Mouse (Mus musculus) embryonic facial prominence, embryonic 10.5 days (tissue): Measurements from ENCODE around the gene Rps6kb2. TPM values are rescaled to one million over a fixed set of nuclear protein-coding genes. Genes with fewer than 3 reads are reported as not detected.
A peak's percentile ranks its signal among the peaks of the same experiment; 100 is the strongest.

ENCODE experiments used
- DNase-seq: peaks from one replicate; pipeline ENCODE4 v3.0.0-alpha.2; 2017; ENCODE audit warnings: low spot score
- H3K27ac ChIP-seq: fragments of 300-500 bp; sonication (generic); replicated peaks from 2 replicates; pipeline ENCODE4 v1.5.1; 2016; ENCODE audit warnings: mild to moderate bottlenecking
- H3K27me3 ChIP-seq: fragments of 300-500 bp; sonication (generic); replicated peaks from 2 replicates; pipeline ENCODE4 v1.6.1; 2016; ENCODE audit warnings: low read depth, mild to moderate bottlenecking; ENCODE audit not compliant: poor library complexity, severe bottlenecking
- H3K36me3 ChIP-seq: fragments of 300-500 bp; sonication (generic); replicated peaks from 2 replicates; pipeline ENCODE4 v1.6.1; 2016; ENCODE audit warnings: mild to moderate bottlenecking, moderate library complexity
- H3K4me1 ChIP-seq: fragments of 300-500 bp; sonication (generic); 2 replicates; pipeline ENCODE4 v1.6.1; 2016
- H3K4me3 ChIP-seq: fragments of 300-500 bp; sonication (generic); 2 replicates; pipeline ENCODE4 v1.5.1; 2016; ENCODE audit warnings: mild to moderate bottlenecking, moderate library complexity
- H3K9me3 ChIP-seq: fragments of 300-500 bp; sonication (generic); 2 replicates; pipeline ENCODE4 v1.6.1; 2016; ENCODE audit warnings: mild to moderate bottlenecking
- WGBS: fragments of 180-500 bp; shearing (Covaris S2); methylation state at CpG from one replicate; pipeline ENCODE4 v1.1.7; 2016; 5-methylcytosine and 5-hydroxymethylcytosine counted together
- polyA plus RNA-seq: library from polyadenylated mRNA; unstranded; fragments of >200 nt; fragmentation: Nextera tagmentation; extraction: Ambion mirVana; gene quantifications from 2 replicates; pipeline ENCODE4 v1.2.1, GENCODE M21; 2016

The Rps6kb2 gene
- polyA plus RNA-seq, 1 experiment from 2014 or later = 66.1 TPM

- peaks cover 22% of the 10 kb centered on the region for H3K4me1 ChIP-seq
- no peak overlapping the region for H3K27ac ChIP-seq
- no peak for DNase-seq
- WGBS = 96% methylated on average over 8 of the region's 8 CpGs
- H3K27me3 ChIP-seq = no peaks in the 10 kb centered on the region
- H3K4me3 ChIP-seq = no peak overlapping the region
- H3K36me3 ChIP-seq = peaks cover 65% of the 10 kb centered on the region
- H3K9me3 ChIP-seq = no peaks in the 10 kb centered on the region
These were observed 4.1 kb downstream of the Rps6kb2 start for GRCm38 (mm10) chr19:4159049-4159448.

GRCm38 (mm10) chr19:4156771-4157170, 6.4 kb downstream of the Rps6kb2 start:
- H3K27me3 ChIP-seq = no peaks in the 10 kb centered on the region
- peaks cover 88% of the 10 kb centered on the region for H3K36me3 ChIP-seq
- no peak overlapping the region for H3K4me3 ChIP-seq
- no peak for DNase-seq
- H3K4me1 ChIP-seq = 0 out of 2 replicates have a peak, but pooled peaks cover 13% of the 10 kb centered on the region
- H3K9me3 ChIP-seq = no peaks in the 10 kb centered on the region
- WGBS = 93% methylated on average over 12 of the region's 12 CpGs
- no peak overlapping the region for H3K27ac ChIP-seq

DNA sequence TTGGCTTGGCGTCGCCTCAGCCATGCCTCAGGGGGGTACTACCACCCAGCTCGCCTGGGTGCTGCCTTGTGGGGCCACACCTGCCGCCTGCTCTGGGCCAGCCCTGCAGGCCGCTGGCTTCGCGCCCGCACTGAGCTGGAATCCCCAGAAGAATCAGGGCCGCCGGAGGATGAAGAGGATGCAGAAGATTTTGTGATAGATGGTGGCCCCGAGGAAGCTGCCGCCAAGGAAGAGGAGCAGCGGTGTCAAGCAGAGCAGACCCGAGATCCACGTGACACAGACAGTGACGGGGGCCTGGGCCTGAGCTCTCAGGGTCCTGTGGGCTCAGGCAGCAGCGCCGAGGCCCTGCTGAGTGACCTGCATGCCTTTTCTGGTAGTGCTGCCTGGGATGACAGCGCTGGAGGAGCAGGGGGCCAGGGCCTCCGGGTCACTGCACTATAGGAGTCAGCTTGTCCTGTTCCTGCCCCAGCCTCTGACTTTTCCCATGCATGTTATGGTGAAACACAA, 7.0 kb downstream of the Rps6kb2 start:
- H3K4me3 ChIP-seq = no peak overlapping the region
- no peak for DNase-seq
- 74% methylated on average over 20 of the region's 20 CpGs for WGBS
- H3K27me3 ChIP-seq = no peaks in the 10 kb centered on the region
- 0 out of 2 replicates have a peak, but pooled peaks cover 17% of the 10 kb centered on the region for H3K4me1 ChIP-seq
- H3K27ac ChIP-seq = peak overlapping the region; percentile 55; the same call in 1 of the 2 replicates
- no peaks in the 10 kb centered on the region for H3K9me3 ChIP-seq
- peaks cover 90% of the 10 kb centered on the region for H3K36me3 ChIP-seq

GRCm38 (mm10) chr19:4155223-4156072, 7.7 kb downstream of the Rps6kb2 start:
- Histone ChIP-seq H3K27me3 (no peaks in the 10 kb centered on the region), H3K9me3 (no peaks in the 10 kb centered on the region), H3K36me3 (peaks cover 90% of the 10 kb centered on the region), H3K4me1 (0 out of 2 replicates have a peak, but pooled peaks cover 20% of the 10 kb centered on the region), H3K4me3 (no peak overlapping the region), H3K27ac (peak overlapping the region; percentile 55; the same call in 1 of the 2 replicates)
- DNase-seq = no peak
- WGBS = 77% methylated on average over 6 of the region's 6 CpGs

GRCm38 (mm10) chr19:4154437-4155222, 8.5 kb downstream of the Rps6kb2 start:
- no peak overlapping the region for H3K27ac ChIP-seq
- no peak overlapping the region for H3K4me3 ChIP-seq
- H3K36me3 ChIP-seq = peaks cover 92% of the 10 kb centered on the region
- DNase-seq = no peak
- H3K27me3 ChIP-seq = no peaks in the 10 kb centered on the region
- no peaks in the 10 kb centered on the region for H3K9me3 ChIP-seq
- 82% methylated on average over 13 of the region's 13 CpGs for WGBS
- peaks cover 24% of the 10 kb centered on the region for H3K4me1 ChIP-seq

DNA sequence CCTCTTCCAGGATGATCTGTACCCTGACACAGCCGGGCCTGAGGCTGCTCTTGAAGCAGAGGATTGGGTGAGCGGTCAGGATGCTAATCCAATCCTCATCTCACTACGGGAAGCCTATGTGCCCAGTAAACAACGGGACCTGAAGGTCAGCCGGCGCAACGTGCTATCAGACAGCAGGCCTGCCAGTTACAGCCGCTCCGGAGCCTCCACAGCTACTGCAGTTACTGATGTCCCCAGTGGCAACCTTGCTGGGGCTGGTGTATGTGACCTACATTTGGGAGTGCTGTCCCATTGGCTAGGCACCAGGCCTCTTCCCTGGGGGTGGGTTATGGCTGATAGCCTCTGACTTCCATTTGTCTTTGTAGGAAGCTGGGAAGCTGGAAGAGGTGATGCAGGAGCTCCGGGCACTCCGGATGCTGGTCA, 9.9 kb downstream of the Rps6kb2 start, which contains the start of gene Ptprcap:
Gene Ptprcap (plus strand): TSS at position 373 of the 423 bp plus-strand sequence.
- H3K4me1 ChIP-seq = peaks cover 35% of the 10 kb centered on the region
- peaks cover 78% of the 10 kb centered on the region for H3K36me3 ChIP-seq
- no peak within 1 kb of the TSS for H3K4me3 ChIP-seq
- H3K9me3 ChIP-seq = no peaks in the 10 kb centered on the region
- no peak within 1 kb of the TSS for H3K27ac ChIP-seq
- 77% methylated on average over 11 of the region's 11 CpGs for WGBS
- H3K27me3 ChIP-seq = no peaks in the 10 kb centered on the region
- no peak for DNase-seq

DNA sequence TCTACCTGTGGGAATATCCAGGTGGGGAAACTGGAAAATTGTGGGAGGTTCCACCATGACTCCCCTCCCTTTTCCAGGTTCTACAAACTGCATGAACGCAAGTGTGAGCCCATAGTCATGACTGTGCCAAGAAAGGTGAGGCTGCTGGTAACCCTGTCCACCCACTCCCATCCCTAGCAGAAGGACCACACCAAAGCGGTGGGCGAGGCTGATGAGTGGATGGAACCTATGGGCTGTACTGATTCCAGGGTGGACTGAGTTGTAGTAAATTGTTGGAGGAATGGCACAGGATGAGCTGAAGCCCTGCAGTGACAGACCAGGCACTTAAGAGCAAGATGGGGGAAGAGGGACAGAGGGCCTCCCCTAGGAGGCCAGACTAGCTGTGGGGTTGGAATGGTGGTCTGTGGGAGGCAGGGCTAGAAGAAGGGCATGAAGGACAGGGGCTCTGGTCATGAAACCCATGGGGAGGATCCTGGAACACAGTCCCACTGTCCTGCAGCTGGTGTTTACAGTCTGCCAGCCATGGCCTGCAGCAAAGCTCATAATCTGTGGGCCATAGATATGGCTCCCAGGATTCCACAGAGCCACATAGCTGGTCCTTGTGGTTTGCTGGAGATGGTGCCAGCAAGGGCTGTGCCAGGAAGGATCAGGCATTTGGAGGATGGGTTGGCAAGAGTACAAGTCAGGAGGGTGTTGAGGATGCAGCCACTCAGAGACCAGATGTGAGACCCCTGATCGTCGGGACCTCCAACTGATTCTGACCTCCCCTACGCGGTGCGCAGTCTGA, 10.5 kb downstream of the Rps6kb2 start:
- 85% methylated on average over 8 of the region's 8 CpGs for whole genome bisulfite sequencing
- Histone ChIP-seq H3K4me3 (no peak overlapping the region), H3K27me3 (no peaks in the 10 kb centered on the region), H3K4me1 (peaks cover 41% of the 10 kb centered on the region), H3K36me3 (peaks cover 72% of the 10 kb centered on the region), H3K9me3 (no peaks in the 10 kb centered on the region), H3K27ac (no peak overlapping the region)
- DNase-seq = no peak

DNA sequence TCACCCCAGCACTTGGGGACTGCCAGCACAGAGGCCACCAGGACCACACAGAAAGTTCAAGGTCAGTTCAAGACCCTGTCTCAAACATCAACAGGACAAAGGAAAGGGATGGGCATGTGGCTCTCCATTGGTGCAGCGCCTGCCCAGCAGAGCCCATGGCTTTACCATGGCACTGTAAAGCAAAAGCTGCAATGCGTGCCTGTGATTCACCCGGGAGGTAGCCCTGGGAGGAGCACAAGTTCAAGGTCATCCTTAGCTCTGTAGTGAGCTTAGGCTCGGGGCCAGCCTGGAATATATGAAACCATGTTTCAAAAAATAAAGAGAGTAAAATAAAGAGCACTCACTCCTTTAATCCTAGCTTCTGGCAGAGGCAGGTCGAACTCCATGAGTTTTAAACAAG, 11.3 kb downstream of the Rps6kb2 start:
- H3K36me3 ChIP-seq = peaks cover 65% of the 10 kb centered on the region

GRCm38 (mm10) chr19:4151488-4151860, 11.7 kb downstream of the Rps6kb2 start:
- WGBS = 74% methylated on average over 5 of the region's 5 CpGs
- Histone ChIP-seq H3K36me3 (peaks cover 60% of the 10 kb centered on the region), H3K4me1 (peaks cover 42% of the 10 kb centered on the region), H3K27ac (no peak overlapping the region), H3K27me3 (no peaks in the 10 kb centered on the region), H3K4me3 (no peak overlapping the region), H3K9me3 (no peaks in the 10 kb centered on the region)
- no peak for DNase-seq

More for the DNA sequence above, 11.3 kb downstream of the Rps6kb2 start:
- Histone ChIP-seq H3K4me3 (no peak overlapping the region), H3K27me3 (no peaks in the 10 kb centered on the region), H3K9me3 (no peaks in the 10 kb centered on the region), H3K27ac (no peak overlapping the region), H3K4me1 (peaks cover 42% of the 10 kb centered on the region)
- no peak for DNase-seq
- WGBS = 91% methylated on average over 5 of the region's 5 CpGs

DNA sequence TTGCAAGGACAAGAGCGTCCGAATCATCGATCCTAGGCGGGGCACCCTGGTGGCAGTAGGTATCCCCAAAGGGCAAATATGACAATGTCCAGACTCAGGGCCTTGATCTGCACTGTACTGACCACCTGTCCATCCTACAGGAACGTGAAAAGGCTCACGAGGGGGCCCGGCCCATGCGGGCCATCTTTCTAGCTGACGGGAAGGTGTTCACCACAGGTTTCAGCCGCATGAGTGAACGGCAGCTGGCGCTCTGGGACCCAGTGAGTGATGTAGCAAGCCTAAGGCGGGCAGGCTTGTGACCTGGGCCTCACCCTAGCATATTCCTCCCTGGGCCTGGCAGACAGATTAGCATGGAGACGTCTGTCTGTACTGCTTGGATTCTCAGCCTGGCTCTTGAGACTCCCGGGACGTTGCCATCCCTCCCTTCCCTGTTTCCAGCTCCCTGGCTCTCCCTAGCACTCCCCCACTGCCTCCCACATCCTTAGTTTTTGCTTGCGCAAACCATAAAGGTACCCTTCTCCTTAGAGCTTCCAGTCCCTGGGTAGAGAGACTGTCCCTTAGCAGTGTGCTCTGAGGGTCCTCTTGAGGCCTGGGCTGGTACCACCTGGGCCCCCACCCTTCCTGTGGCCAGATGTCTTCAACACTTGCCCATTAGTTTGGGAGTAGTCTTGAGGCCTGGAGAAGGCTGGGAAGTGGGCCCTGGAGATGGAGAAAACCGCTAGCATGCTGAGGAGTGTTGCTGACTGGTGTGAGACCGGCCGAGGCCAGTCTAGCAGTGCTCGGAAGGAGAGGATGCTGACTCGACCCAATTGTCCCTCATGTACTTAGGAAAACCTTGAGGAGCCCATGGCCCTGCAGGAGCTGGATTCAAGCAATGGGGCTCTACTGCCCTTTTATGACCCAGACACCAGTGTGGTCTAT, 12.3 kb downstream of the Rps6kb2 start:
- DNase-seq = no peak
- 91% methylated on average over 22 of the region's 22 CpGs for WGBS
- no peaks in the 10 kb centered on the region for H3K27me3 ChIP-seq
- no peaks in the 10 kb centered on the region for H3K9me3 ChIP-seq
- H3K4me3 ChIP-seq = 0 out of 2 replicates have a peak overlapping the region, but pooled peaks have one; percentile 13
- H3K36me3 ChIP-seq = peaks cover 54% of the 10 kb centered on the region
- peaks cover 38% of the 10 kb centered on the region for H3K4me1 ChIP-seq
- no peak overlapping the region for H3K27ac ChIP-seq

DNA sequence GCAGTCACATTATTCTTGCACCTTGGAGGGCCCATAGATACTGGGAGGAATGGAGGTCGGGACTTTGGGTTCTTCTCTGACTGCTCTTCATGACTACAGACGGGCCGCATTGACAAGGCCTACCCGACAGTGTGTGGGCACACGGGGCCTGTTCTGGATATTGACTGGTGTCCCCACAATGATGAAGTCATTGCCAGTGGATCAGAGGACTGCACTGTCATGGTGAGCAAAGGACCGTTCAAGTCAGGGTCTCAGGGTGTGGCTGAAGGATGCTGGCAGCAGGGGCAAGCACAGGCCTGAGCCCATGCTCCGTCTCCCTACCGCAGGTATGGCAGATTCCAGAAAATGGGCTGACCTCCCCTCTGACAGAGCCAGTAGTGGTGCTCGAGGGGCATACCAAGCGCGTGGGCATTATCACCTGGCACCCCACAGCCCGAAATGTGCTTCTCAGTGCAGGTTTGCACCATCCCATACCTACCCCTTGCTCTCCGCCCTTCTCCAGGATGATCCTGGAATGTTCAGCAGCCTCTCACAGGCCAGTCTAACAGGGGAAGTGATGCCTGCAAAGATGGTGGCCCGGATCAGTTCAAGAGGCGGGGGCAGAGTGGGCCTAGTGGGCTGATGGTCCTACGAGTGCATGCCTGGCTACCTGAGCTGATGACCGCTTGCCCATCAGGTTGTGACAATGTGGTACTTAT, 13.2 kb downstream of the Rps6kb2 start:
- no peaks in the 10 kb centered on the region for H3K27me3 ChIP-seq
- WGBS = 94% methylated on average over 17 of the region's 17 CpGs
- H3K4me3 ChIP-seq = peak overlapping the region; percentile 88
- no peak for DNase-seq
- H3K9me3 ChIP-seq = peaks cover 3% of the 10 kb centered on the region; the same call in 1 of the 2 replicates
- no peak overlapping the region for H3K27ac ChIP-seq
- H3K36me3 ChIP-seq = peaks cover 45% of the 10 kb centered on the region
- peaks cover 35% of the 10 kb centered on the region for H3K4me1 ChIP-seq
